In the genomic region with DNA sequence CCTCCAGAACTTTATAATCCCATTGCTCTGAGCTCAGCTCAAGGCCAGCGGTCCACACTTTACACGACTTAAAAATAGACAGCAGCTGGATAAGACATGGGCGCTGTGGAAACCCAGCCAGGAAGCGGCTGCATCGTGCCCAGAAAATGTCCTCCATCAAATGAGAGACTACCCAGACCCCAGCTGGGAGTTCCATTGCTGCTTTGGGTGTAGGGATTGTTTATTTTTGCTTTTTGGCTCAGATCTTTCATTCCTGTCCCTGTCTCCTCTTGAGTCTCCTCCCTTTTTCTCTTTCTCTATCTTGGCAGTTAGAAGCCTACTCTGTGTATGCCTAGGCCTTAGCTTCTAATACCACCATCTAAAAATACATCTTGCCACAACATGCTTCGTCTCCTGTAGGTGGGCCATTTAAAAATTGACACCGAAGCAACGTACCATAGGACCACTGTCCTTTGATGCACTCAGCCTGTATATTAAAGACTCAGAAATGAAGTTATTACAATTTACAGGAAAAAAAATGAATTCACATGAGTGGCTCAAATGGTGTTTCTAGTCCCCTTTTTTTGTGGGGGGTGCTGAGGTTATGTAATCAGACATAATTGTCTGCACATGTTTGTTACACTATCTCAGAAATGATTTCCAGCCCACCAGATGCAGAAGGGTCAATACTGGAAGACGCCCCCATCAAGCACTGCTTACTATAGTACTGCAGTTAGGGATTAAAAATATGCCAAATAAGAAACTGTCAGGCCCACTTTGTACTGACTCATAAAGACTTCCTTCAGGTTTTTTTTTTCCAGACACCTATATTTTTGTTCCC, we compare ENCODE assay signal across 9 mouse cellular contexts.
A peak's percentile ranks its signal among the peaks of the same experiment; 100 is the strongest.
DNase-seq lines count a peak whose midpoint lies in the region; ATAC-seq and TF ChIP-seq lines count a peak whose summit lies in the region.
"Had no signal": no experiment of that assay in that cellular context is flagged by ENCODE, and none has a peak within 500 bp of the region (broad histone marks: within the 10 kb centered on the region; RNA-seq: fewer than 3 reads in every experiment).

No protein-coding gene starts in this region.

- intact Hi-C loops in heart, postnatal 10 days (cut with DNase I): no loop called here

- H3K27me3 ChIP-seq in forebrain, postnatal 0 days (ENCODE audit: insufficient read depth, low read length): no peaks in the 10 kb centered on the region
- H3K27me3 ChIP-seq in forebrain, embryonic 14.5 days (replicated peaks; ENCODE audit: control insufficient read depth, insufficient read depth, low read length): no peaks in the 10 kb centered on the region
- no peaks in the 10 kb centered on the region for H3K27me3 ChIP-seq in embryonic facial prominence, embryonic 12.5 days
- H3K27me3 ChIP-seq: limb, embryonic 12.5 days had no signal

- H3K9ac ChIP-seq in forebrain, postnatal 0 days: no peak overlapping the region
- no peak overlapping the region for H3K9ac ChIP-seq in forebrain, embryonic 14.5 days (ENCODE audit: low read length)
- no peak overlapping the region for H3K9ac ChIP-seq in embryonic facial prominence, embryonic 12.5 days
- H3K9ac ChIP-seq: limb, embryonic 12.5 days had no signal

- ATAC-seq in forebrain, postnatal 0 days: peak; percentile 73
- ATAC-seq in forebrain, embryonic 14.5 days: no peak
- peak; percentile 52; the same call in 1 of the 2 replicates for ATAC-seq in embryonic facial prominence, embryonic 12.5 days (ENCODE audit: insufficient number of reproducible peaks, insufficient read depth, low FRiP score, low TSS enrichment)

- peak overlapping the region; percentile 23; the same call in 1 of the 2 replicates for H3K27ac ChIP-seq in forebrain, postnatal 0 days (ENCODE audit: low read depth, low read length)
- H3K27ac ChIP-seq in forebrain, embryonic 14.5 days (ENCODE audit: low read depth, low read length): no peak overlapping the region
- H3K27ac ChIP-seq in embryonic facial prominence, embryonic 12.5 days: peak overlapping the region; percentile 57
- H3K27ac ChIP-seq: limb, embryonic 12.5 days had no signal

- H3K36me3 ChIP-seq in forebrain, postnatal 0 days (ENCODE audit: insufficient read depth): peaks cover 31% of the 10 kb centered on the region
- H3K36me3 ChIP-seq in forebrain, embryonic 14.5 days (ENCODE audit: control insufficient read depth, insufficient read depth, low read length): peaks cover 63% of the 10 kb centered on the region
- H3K36me3 ChIP-seq in embryonic facial prominence, embryonic 12.5 days: peaks cover 31% of the 10 kb centered on the region

- H3K9me3 ChIP-seq in forebrain, postnatal 0 days (ENCODE audit: low read length): no peaks in the 10 kb centered on the region
- H3K9me3 ChIP-seq in forebrain, embryonic 14.5 days (replicated peaks; ENCODE audit: control insufficient read depth, low read length): no peaks in the 10 kb centered on the region
- no peaks in the 10 kb centered on the region for H3K9me3 ChIP-seq in embryonic facial prominence, embryonic 12.5 days
- H3K9me3 ChIP-seq: limb, embryonic 12.5 days had no signal

- H3K4me3 ChIP-seq in forebrain, postnatal 0 days (ENCODE audit: low read depth, low read length): no peak overlapping the region
- H3K4me3 ChIP-seq in forebrain, embryonic 14.5 days (ENCODE audit: low read depth, low read length): no peak overlapping the region
- no peak overlapping the region for H3K4me3 ChIP-seq in embryonic facial prominence, embryonic 12.5 days
- H3K4me3 ChIP-seq: limb, embryonic 12.5 days had no signal

- WGBS in forebrain, postnatal 0 days: 75% methylated on average over 9 of the region's 9 CpGs
- WGBS in forebrain, embryonic 14.5 days: 92% methylated on average over 9 of the region's 9 CpGs
- 70% methylated on average over 9 of the region's 9 CpGs for WGBS in embryonic facial prominence, embryonic 12.5 days

- peak; percentile 46 for DNase-seq in forebrain, postnatal 0 days
- no peak for DNase-seq in forebrain, embryonic 14.5 days (ENCODE audit: low spot score)
- peak; percentile 92 for DNase-seq in heart, postnatal 10 days
- DNase-seq in lung, postnatal 10 days: peak; percentile 87
- DNase-seq in B cell, adult 2 months: no peak
- no peak for DNase-seq in spleen, adult 18-20 months
- DNase-seq in cerebellum, postnatal 36 days: no peak

- TF ChIP-seq CTCF in forebrain, postnatal 0 days (IDR thresholded peaks at IDR 0.05; ENCODE audit: low read depth): no peak

- no peak overlapping the region for H3K4me2 ChIP-seq in forebrain, postnatal 0 days (ENCODE audit: low read depth)
- no peak overlapping the region for H3K4me2 ChIP-seq in forebrain, embryonic 14.5 days (ENCODE audit: low read length)
- no peak overlapping the region for H3K4me2 ChIP-seq in embryonic facial prominence, embryonic 12.5 days (replicated peaks)
- H3K4me2 ChIP-seq: limb, embryonic 12.5 days had no signal

- H3K4me1 ChIP-seq in forebrain, postnatal 0 days (ENCODE audit: insufficient read depth): peaks cover 4% of the 10 kb centered on the region; the same call in 1 of the 2 replicates
- H3K4me1 ChIP-seq in forebrain, embryonic 14.5 days (ENCODE audit: control insufficient read depth, insufficient read depth, low read length): no peaks in the 10 kb centered on the region
- H3K4me1 ChIP-seq in embryonic facial prominence, embryonic 12.5 days: peaks cover 19% of the 10 kb centered on the region
- H3K4me1 ChIP-seq: limb, embryonic 12.5 days had no signal

Comparison
In these comparisons a context has a peak if more than half of its experiments do, and no peak if none do; other contexts are left out.
1. DNase-seq: peak in forebrain, postnatal 0 days (single experiment), heart, postnatal 10 days (2 of 2) and lung, postnatal 10 days (single experiment); none in forebrain, embryonic 14.5 days (single experiment), B cell, adult 2 months (0 of 2), spleen, adult 18-20 months (0 of 2) and cerebellum, postnatal 36 days (0 of 2).